11 mouse cellular contexts compared by ENCODE assay signal in genomic region chr6:125340244-125340643, GRCm38 (mm10). TPM values are rescaled to one million over a fixed set of nuclear protein-coding genes. Genes with fewer than 3 reads are reported as not detected.
A peak's percentile ranks its signal among the peaks of the same experiment; 100 is the strongest.
DNase-seq lines count a peak whose midpoint lies in the region; ATAC-seq and TF ChIP-seq lines count a peak whose summit lies in the region.
"Had no signal": no experiment of that assay in that cellular context is flagged by ENCODE, and none has a peak within 500 bp of the region (broad histone marks: within the 10 kb centered on the region; RNA-seq: fewer than 3 reads in every experiment).

No protein-coding gene starts in this region.

- H3K4me2 ChIP-seq in heart, embryonic 12.5 days, result no peak overlapping the region
- H3K4me2 ChIP-seq in neural tube, embryonic 13.5 days, result no peak overlapping the region
- no peak overlapping the region for H3K4me2 ChIP-seq in liver, embryonic 15.5 days
- H3K4me2 ChIP-seq in stomach, postnatal 0 days (replicated peaks; ENCODE audit: low read depth), result no peak overlapping the region

- no peak for DNase-seq in heart, postnatal 4 days
- DNase-seq in neural tube, embryonic 10.5 days (ENCODE audit: extremely low spot score, low spot score), result no peak
- no peak for DNase-seq in stomach, postnatal 0 days (ENCODE audit: low spot score)
- no peak for DNase-seq in spleen, postnatal 14 days (ENCODE audit: low spot score in 2 of 2)
- no peak for DNase-seq in thymus, postnatal 4 days
- DNase-seq: right cerebral cortex, adult 18-20 months had no signal

- ATAC-seq in heart, embryonic 12.5 days (ENCODE audit: insufficient number of reproducible peaks, low FRiP score), result 0 out of 2 replicates have a peak, but pooled peaks have one; percentile 40
- ATAC-seq in neural tube, embryonic 13.5 days (ENCODE audit: low read depth), result no peak
- ATAC-seq in liver, embryonic 15.5 days (ENCODE audit: insufficient read depth), result no peak
- peak; percentile 6; the same call in 1 of the 2 replicates for ATAC-seq in stomach, postnatal 0 days (ENCODE audit: low FRiP score, low TSS enrichment)

- peaks cover 15% of the 10 kb centered on the region; the same call in 1 of the 2 replicates for H3K4me1 ChIP-seq in heart, embryonic 12.5 days (replicated peaks)
- no peaks in the 10 kb centered on the region for H3K4me1 ChIP-seq in neural tube, embryonic 13.5 days (replicated peaks)
- H3K4me1 ChIP-seq in liver, embryonic 15.5 days (replicated peaks), result peaks cover 31% of the 10 kb centered on the region
- peaks cover 5% of the 10 kb centered on the region; the same call in 1 of the 2 replicates for H3K4me1 ChIP-seq in stomach, postnatal 0 days (replicated peaks; ENCODE audit: control insufficient read depth, insufficient read depth)

- H3K9ac ChIP-seq in heart, embryonic 12.5 days, result no peak overlapping the region
- H3K9ac ChIP-seq in neural tube, embryonic 13.5 days, result no peak overlapping the region
- no peak overlapping the region for H3K9ac ChIP-seq in liver, embryonic 15.5 days
- no peak overlapping the region for H3K9ac ChIP-seq in stomach, postnatal 0 days (ENCODE audit: low read length)

- no peaks in the 10 kb centered on the region for H3K9me3 ChIP-seq in heart, embryonic 12.5 days (replicated peaks)
- no peaks in the 10 kb centered on the region for H3K9me3 ChIP-seq in neural tube, embryonic 13.5 days
- H3K9me3 ChIP-seq in liver, embryonic 15.5 days (replicated peaks), result no peaks in the 10 kb centered on the region
- no peaks in the 10 kb centered on the region for H3K9me3 ChIP-seq in stomach, postnatal 0 days (ENCODE audit: control insufficient read depth, low read length)

- H3K27me3 ChIP-seq in heart, embryonic 12.5 days (replicated peaks), result peaks cover 11% of the 10 kb centered on the region
- H3K27me3 ChIP-seq in neural tube, embryonic 13.5 days, result no peaks in the 10 kb centered on the region
- no peaks in the 10 kb centered on the region for H3K27me3 ChIP-seq in liver, embryonic 15.5 days
- H3K27me3 ChIP-seq in stomach, postnatal 0 days (ENCODE audit: control insufficient read depth, insufficient read depth, low read length), result no peaks in the 10 kb centered on the region

- TF ChIP-seq CTCF in stomach, postnatal 0 days (IDR thresholded peaks at IDR 0.05; ENCODE audit: low read depth), result no peak

- H3K27ac ChIP-seq in heart, embryonic 12.5 days (ENCODE audit: poor library complexity, severe bottlenecking), result peak overlapping the region; percentile 79
- H3K27ac ChIP-seq in neural tube, embryonic 13.5 days (replicated peaks), result peak overlapping the region; percentile 42; the same call in 1 of the 2 replicates
- H3K27ac ChIP-seq in liver, embryonic 15.5 days (replicated peaks), result peak overlapping the region; percentile 41
- H3K27ac ChIP-seq in stomach, postnatal 0 days (replicated peaks), result peak overlapping the region; percentile 78

- no peak for TF ChIP-seq EP300 in stomach, postnatal 0 days (optimal IDR thresholded peaks at IDR 0.05)

- WGBS in heart, embryonic 12.5 days, result 62% methylated on average over 5 of the region's 5 CpGs
- WGBS in neural tube, embryonic 13.5 days, result 78% methylated on average over 5 of the region's 5 CpGs
- WGBS in liver, embryonic 15.5 days (ENCODE audit: insufficient replicate concordance), result 31% methylated on average over 5 of the region's 5 CpGs
- WGBS in stomach, postnatal 0 days, result 53% methylated on average over 5 of the region's 5 CpGs

- no peaks in the 10 kb centered on the region for H3K36me3 ChIP-seq in heart, embryonic 12.5 days
- H3K36me3 ChIP-seq in neural tube, embryonic 13.5 days, result no peaks in the 10 kb centered on the region
- no peaks in the 10 kb centered on the region for H3K36me3 ChIP-seq in liver, embryonic 15.5 days (replicated peaks)
- H3K36me3 ChIP-seq in stomach, postnatal 0 days (ENCODE audit: control insufficient read depth, insufficient read depth, low read length), result no peaks in the 10 kb centered on the region

- H3K4me3 ChIP-seq in heart, embryonic 12.5 days, result no peak overlapping the region
- H3K4me3 ChIP-seq in neural tube, embryonic 13.5 days, result no peak overlapping the region
- no peak overlapping the region for H3K4me3 ChIP-seq in liver, embryonic 15.5 days (replicated peaks)
- H3K4me3 ChIP-seq in stomach, postnatal 0 days (ENCODE audit: low read depth, low read length), result no peak overlapping the region

RNA-seq across cellular contexts. Expression of gene Tnfrsf1a, which starts 8.9 kb away (rescaled TPM):
- 37.2 and 37.9 TPM in 2 replicates for polyA plus RNA-seq in heart, embryonic 12.5 days (2016; fragmentation: Nextera tagmentation; extraction: Ambion mirVana)
- 10 to 100 TPM; 63.3 to 65.2 TPM for total RNA-seq in heart, postnatal 4 days (2021)
- polyA plus RNA-seq in neural tube, embryonic 13.5 days (2015; fragmentation: Nextera tagmentation; extraction: Ambion mirVana), result 17.5 and 21.5 TPM in 2 replicates
- 29.4 and 31.0 TPM in 2 replicates for polyA plus RNA-seq in liver, embryonic 15.5 days (2015; fragmentation: Nextera tagmentation; extraction: Ambion mirVana)
- polyA plus RNA-seq in stomach, postnatal 0 days (2015; fragmentation: Nextera tagmentation; extraction: Ambion mirVana), result 75.3 and 77.7 TPM in 2 replicates

RNA-seq across cellular contexts. Expression of gene Scnn1a, which starts 19.8 kb away (rescaled TPM):
- polyA plus RNA-seq in heart, embryonic 12.5 days (2016; fragmentation: Nextera tagmentation; extraction: Ambion mirVana), result 0.70 and 0.80 TPM in 2 replicates
- 1 to 10 TPM in 1 of 2 experiments, under 1 TPM in 1; 0.83 to 1.1 TPM for total RNA-seq in heart, postnatal 4 days (2021)
- 0.36 and 0.63 TPM in 2 replicates for polyA plus RNA-seq in neural tube, embryonic 13.5 days (2015; fragmentation: Nextera tagmentation; extraction: Ambion mirVana)
- polyA plus RNA-seq in liver, embryonic 15.5 days (2015; fragmentation: Nextera tagmentation; extraction: Ambion mirVana), result 0.64 and 0.79 TPM in 2 replicates
- 18.5 and 20.6 TPM in 2 replicates for polyA plus RNA-seq in stomach, postnatal 0 days (2015; fragmentation: Nextera tagmentation; extraction: Ambion mirVana)

RNA-seq across cellular contexts. Expression of gene Ltbr, which starts 26.6 kb away (rescaled TPM):
- 40.9 and 41.2 TPM in 2 replicates for polyA plus RNA-seq in heart, embryonic 12.5 days (2016; fragmentation: Nextera tagmentation; extraction: Ambion mirVana)
- total RNA-seq in heart, postnatal 4 days (2021), result 10 to 100 TPM; 49.2 to 53.7 TPM
- polyA plus RNA-seq in neural tube, embryonic 13.5 days (2015; fragmentation: Nextera tagmentation; extraction: Ambion mirVana), result 16.3 and 17.5 TPM in 2 replicates
- 20.6 and 25.1 TPM in 2 replicates for polyA plus RNA-seq in liver, embryonic 15.5 days (2015; fragmentation: Nextera tagmentation; extraction: Ambion mirVana)
- 71.5 and 73.0 TPM in 2 replicates for polyA plus RNA-seq in stomach, postnatal 0 days (2015; fragmentation: Nextera tagmentation; extraction: Ambion mirVana)

RNA-seq across cellular contexts. Expression of gene Plekhg6, which starts 40.3 kb away (rescaled TPM):
- polyA plus RNA-seq in heart, embryonic 12.5 days (2016; fragmentation: Nextera tagmentation; extraction: Ambion mirVana), result not detected in 2 replicates
- not detected for total RNA-seq in heart, postnatal 4 days (2021)
- 0.23 TPM in 1 of 2 replicates, not detected in the other for polyA plus RNA-seq in neural tube, embryonic 13.5 days (2015; fragmentation: Nextera tagmentation; extraction: Ambion mirVana)
- 0.70 and 0.86 TPM in 2 replicates for polyA plus RNA-seq in liver, embryonic 15.5 days (2015; fragmentation: Nextera tagmentation; extraction: Ambion mirVana)
- polyA plus RNA-seq in stomach, postnatal 0 days (2015; fragmentation: Nextera tagmentation; extraction: Ambion mirVana), result 6.3 and 6.7 TPM in 2 replicates
- total RNA-seq: heart, adult 18-20 months had no signal

RNA-seq across cellular contexts. Expression of gene Tuba3a, which starts 54.4 kb away (rescaled TPM):
- polyA plus RNA-seq in heart, embryonic 12.5 days (2016; fragmentation: Nextera tagmentation; extraction: Ambion mirVana), result not detected in 2 replicates
- total RNA-seq in heart, postnatal 4 days (2021), result not detected
- polyA plus RNA-seq in neural tube, embryonic 13.5 days (2015; fragmentation: Nextera tagmentation; extraction: Ambion mirVana), result not detected in 2 replicates
- polyA plus RNA-seq in liver, embryonic 15.5 days (2015; fragmentation: Nextera tagmentation; extraction: Ambion mirVana), result not detected in 2 replicates
- polyA plus RNA-seq in stomach, postnatal 0 days (2015; fragmentation: Nextera tagmentation; extraction: Ambion mirVana), result 0.08 and 0.15 TPM in 2 replicates
- total RNA-seq: heart, adult 18-20 months had no signal
- polyA plus RNA-seq: brain, embryonic 14.5 days had no signal

Comparison
In these comparisons a context has a peak if more than half of its experiments do, and no peak if none do; other contexts are left out.
1. ATAC-seq: peak in heart, embryonic 12.5 days (single experiment) and stomach, postnatal 0 days (single experiment); none in neural tube, embryonic 13.5 days (single experiment) and liver, embryonic 15.5 days (single experiment).
2. RNA of gene Scnn1a, which starts 19.8 kb away (polyA plus RNA-seq): 18.5 to 20.6 TPM in stomach, postnatal 0 days; 0.70 to 0.80 TPM in heart, embryonic 12.5 days, 0.64 to 0.79 TPM in liver, embryonic 15.5 days and 0.36 to 0.63 TPM in neural tube, embryonic 13.5 days; every median in the first group is over 10 times any median in the second.
3. Peak in every context shown above with its lines, with median percentiles within 50 percentile points of each other: H3K27ac ChIP-seq.